Comparison of ENCODE assay signal across 7 mouse cellular contexts in the genomic region with DNA sequence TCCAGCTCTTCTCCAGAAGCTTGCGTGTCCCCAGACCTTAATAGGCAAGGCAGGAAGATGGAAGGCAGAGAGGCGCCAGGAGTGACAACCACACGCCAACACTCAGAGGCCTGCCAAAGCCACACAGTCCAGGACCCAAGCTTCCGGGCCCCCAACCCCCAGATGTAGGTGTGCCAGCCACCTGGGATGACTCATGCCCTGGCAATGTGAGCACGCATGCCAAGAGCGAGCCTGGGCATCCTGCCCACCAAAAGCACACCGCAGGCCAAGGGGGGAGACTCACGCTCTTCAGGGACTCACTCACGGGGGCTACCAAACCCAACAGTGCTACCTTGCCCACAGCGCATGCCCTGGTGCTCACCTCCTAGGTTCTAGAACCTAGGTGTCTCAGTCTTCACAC. TPM values are rescaled to one million over a fixed set of nuclear protein-coding genes. Genes with fewer than 3 reads are reported as not detected.
DNase-seq lines count a peak whose midpoint lies in the region; ATAC-seq lines count a peak whose summit lies in the region.

No protein-coding gene starts in this region.

- peaks cover 25% of the 10 kb centered on the region for H3K4me1 ChIP-seq in forebrain, embryonic 12.5 days
- peaks cover 29% of the 10 kb centered on the region for H3K4me1 ChIP-seq in hindbrain, embryonic 15.5 days (replicated peaks)
- H3K4me1 ChIP-seq in limb, embryonic 12.5 days (replicated peaks), result peaks cover 19% of the 10 kb centered on the region
- peaks cover 17% of the 10 kb centered on the region for H3K4me1 ChIP-seq in midbrain, embryonic 16.5 days (ENCODE audit: control insufficient read depth, insufficient read depth, low read length)

- no peaks in the 10 kb centered on the region for H3K9me3 ChIP-seq in forebrain, embryonic 12.5 days
- H3K9me3 ChIP-seq in hindbrain, embryonic 15.5 days, result no peaks in the 10 kb centered on the region
- no peaks in the 10 kb centered on the region for H3K9me3 ChIP-seq in limb, embryonic 12.5 days
- H3K9me3 ChIP-seq in midbrain, embryonic 16.5 days (replicated peaks; ENCODE audit: control insufficient read depth, low read length, poor library complexity, severe bottlenecking), result no peaks in the 10 kb centered on the region

- H3K27ac ChIP-seq in forebrain, embryonic 12.5 days, result no peak overlapping the region
- no peak overlapping the region for H3K27ac ChIP-seq in hindbrain, embryonic 15.5 days (replicated peaks)
- no peak overlapping the region for H3K27ac ChIP-seq in limb, embryonic 12.5 days
- H3K27ac ChIP-seq in midbrain, embryonic 16.5 days (ENCODE audit: low read length), result no peak overlapping the region

- H3K4me3 ChIP-seq in forebrain, embryonic 12.5 days (replicated peaks), result peak overlapping the region; percentile 40; the same call in 1 of the 2 replicates
- H3K4me3 ChIP-seq in hindbrain, embryonic 15.5 days, result peak overlapping the region; percentile 39
- peak overlapping the region; percentile 49 for H3K4me3 ChIP-seq in limb, embryonic 12.5 days (replicated peaks)
- H3K4me3 ChIP-seq in midbrain, embryonic 16.5 days (ENCODE audit: low read depth, low read length), result peak overlapping the region; percentile 42

- 53% methylated on average over 10 of the region's 10 CpGs for WGBS in forebrain, embryonic 12.5 days
- WGBS in hindbrain, embryonic 15.5 days, result 52% methylated on average over 10 of the region's 10 CpGs
- 53% methylated on average over 10 of the region's 10 CpGs for WGBS in limb, embryonic 12.5 days
- WGBS in midbrain, embryonic 16.5 days, result 58% methylated on average over 10 of the region's 10 CpGs

- H3K4me2 ChIP-seq in forebrain, embryonic 12.5 days, result peak overlapping the region; percentile 61
- peak overlapping the region; percentile 66 for H3K4me2 ChIP-seq in hindbrain, embryonic 15.5 days
- H3K4me2 ChIP-seq in limb, embryonic 12.5 days, result peak overlapping the region; percentile 86
- H3K4me2 ChIP-seq in midbrain, embryonic 16.5 days (ENCODE audit: low read length), result peak overlapping the region; percentile 70

- H3K36me3 ChIP-seq in forebrain, embryonic 12.5 days (replicated peaks), result no peaks in the 10 kb centered on the region
- H3K36me3 ChIP-seq in hindbrain, embryonic 15.5 days, result no peaks in the 10 kb centered on the region
- no peaks in the 10 kb centered on the region for H3K36me3 ChIP-seq in limb, embryonic 12.5 days
- no peaks in the 10 kb centered on the region for H3K36me3 ChIP-seq in midbrain, embryonic 16.5 days (ENCODE audit: control insufficient read depth, insufficient read depth, low read length)

- peak; percentile 79 for ATAC-seq in CD4-positive, CD25-positive, alpha-beta regulatory T cell, adult 4 months
- no peak for ATAC-seq in forebrain, embryonic 12.5 days (ENCODE audit: low FRiP score)
- no peak for ATAC-seq in hindbrain, embryonic 15.5 days (ENCODE audit: low FRiP score, low read depth)
- no peak for ATAC-seq in limb, embryonic 12.5 days (ENCODE audit: insufficient number of reproducible peaks, insufficient read depth, low FRiP score, low TSS enrichment, low read depth)
- ATAC-seq in midbrain, embryonic 16.5 days, result no peak; the same call in 1 of the 2 replicates

- H3K27me3 ChIP-seq in forebrain, embryonic 12.5 days, result peaks cover 75% of the 10 kb centered on the region
- H3K27me3 ChIP-seq in hindbrain, embryonic 15.5 days, result peaks cover 33% of the 10 kb centered on the region
- peaks cover 77% of the 10 kb centered on the region for H3K27me3 ChIP-seq in limb, embryonic 12.5 days
- H3K27me3 ChIP-seq in midbrain, embryonic 16.5 days (ENCODE audit: control insufficient read depth, insufficient read depth, low read depth, low read length), result peaks cover 23% of the 10 kb centered on the region

- DNase-seq in T-cell, adult 2 months (ENCODE audit: low spot score), result peak; percentile 73
- peak; percentile 36 for DNase-seq in thymus, postnatal 4 days

- H3K9ac ChIP-seq in forebrain, embryonic 12.5 days, result no peak overlapping the region
- no peak overlapping the region for H3K9ac ChIP-seq in hindbrain, embryonic 15.5 days
- no peak overlapping the region for H3K9ac ChIP-seq in limb, embryonic 12.5 days (replicated peaks)
- no peak overlapping the region; the same call in 1 of the 2 replicates for H3K9ac ChIP-seq in midbrain, embryonic 16.5 days (ENCODE audit: low read depth, low read length)

RNA-seq across cellular contexts. Expression of a gene that starts 0.3 kb away (rescaled TPM):
- not detected for polyA plus RNA-seq in CD4-positive, CD25-positive, alpha-beta regulatory T cell, adult 4 months (2017; shearing (Covaris generic))
- 0.47 TPM in 1 of 2 replicates, not detected in the other for polyA plus RNA-seq in forebrain, embryonic 12.5 days (2016; fragmentation: Nextera tagmentation; extraction: Ambion mirVana)
- polyA plus RNA-seq in hindbrain, embryonic 15.5 days (2015; fragmentation: Nextera tagmentation; extraction: Ambion mirVana), result 1.5 and 1.7 TPM in 2 replicates
- 0.73 and 1.3 TPM in 2 replicates for polyA plus RNA-seq in limb, embryonic 12.5 days (2016; fragmentation: Nextera tagmentation; extraction: Ambion mirVana)
- polyA plus RNA-seq in midbrain, embryonic 16.5 days (2015; fragmentation: Nextera tagmentation; extraction: Ambion mirVana), result 1.7 and 2.0 TPM in 2 replicates

RNA-seq across cellular contexts. Expression of a gene that starts 9.2 kb away (rescaled TPM):
- 100 to 1,000 TPM; 196 to 201 TPM for polyA plus RNA-seq in CD4-positive, CD25-positive, alpha-beta regulatory T cell, adult 4 months (2017; shearing (Covaris generic))
- 136 and 146 TPM in 2 replicates for polyA plus RNA-seq in forebrain, embryonic 12.5 days (2016; fragmentation: Nextera tagmentation; extraction: Ambion mirVana)
- polyA plus RNA-seq in hindbrain, embryonic 15.5 days (2015; fragmentation: Nextera tagmentation; extraction: Ambion mirVana), result 154 and 168 TPM in 2 replicates
- polyA plus RNA-seq in limb, embryonic 12.5 days (2016; fragmentation: Nextera tagmentation; extraction: Ambion mirVana), result 109 and 116 TPM in 2 replicates
- polyA plus RNA-seq in midbrain, embryonic 16.5 days (2015; fragmentation: Nextera tagmentation; extraction: Ambion mirVana), result 158 and 166 TPM in 2 replicates

RNA-seq across cellular contexts. Expression of a gene that starts 16.0 kb away (rescaled TPM):
- polyA plus RNA-seq in CD4-positive, CD25-positive, alpha-beta regulatory T cell, adult 4 months (2017; shearing (Covaris generic)), result 10 to 100 TPM; 67.9 to 82.1 TPM
- polyA plus RNA-seq in forebrain, embryonic 12.5 days (2016; fragmentation: Nextera tagmentation; extraction: Ambion mirVana), result 79.5 and 86.7 TPM in 2 replicates
- polyA plus RNA-seq in hindbrain, embryonic 15.5 days (2015; fragmentation: Nextera tagmentation; extraction: Ambion mirVana), result 55.2 and 55.6 TPM in 2 replicates
- polyA plus RNA-seq in limb, embryonic 12.5 days (2016; fragmentation: Nextera tagmentation; extraction: Ambion mirVana), result 114 and 115 TPM in 2 replicates
- 47.3 and 52.3 TPM in 2 replicates for polyA plus RNA-seq in midbrain, embryonic 16.5 days (2015; fragmentation: Nextera tagmentation; extraction: Ambion mirVana)

RNA-seq across cellular contexts. Expression of a gene that starts 16.0 kb away (rescaled TPM):
- polyA plus RNA-seq in CD4-positive, CD25-positive, alpha-beta regulatory T cell, adult 4 months (2017; shearing (Covaris generic)), result 1 to 10 TPM; 5.5 to 8.2 TPM
- polyA plus RNA-seq in forebrain, embryonic 12.5 days (2016; fragmentation: Nextera tagmentation; extraction: Ambion mirVana), result 7.1 and 7.7 TPM in 2 replicates
- polyA plus RNA-seq in hindbrain, embryonic 15.5 days (2015; fragmentation: Nextera tagmentation; extraction: Ambion mirVana), result 5.4 and 5.8 TPM in 2 replicates
- polyA plus RNA-seq in limb, embryonic 12.5 days (2016; fragmentation: Nextera tagmentation; extraction: Ambion mirVana), result 7.0 and 7.4 TPM in 2 replicates
- 4.7 and 6.5 TPM in 2 replicates for polyA plus RNA-seq in midbrain, embryonic 16.5 days (2015; fragmentation: Nextera tagmentation; extraction: Ambion mirVana)

RNA-seq across cellular contexts. Expression of a gene that starts 38.6 kb away (rescaled TPM):
- polyA plus RNA-seq in CD4-positive, CD25-positive, alpha-beta regulatory T cell, adult 4 months (2017; shearing (Covaris generic)), result not detected
- not detected in 2 replicates for polyA plus RNA-seq in forebrain, embryonic 12.5 days (2016; fragmentation: Nextera tagmentation; extraction: Ambion mirVana)
- 0.30 and 0.38 TPM in 2 replicates for polyA plus RNA-seq in hindbrain, embryonic 15.5 days (2015; fragmentation: Nextera tagmentation; extraction: Ambion mirVana)
- polyA plus RNA-seq in limb, embryonic 12.5 days (2016; fragmentation: Nextera tagmentation; extraction: Ambion mirVana), result not detected in 2 replicates
- 0.42 and 0.44 TPM in 2 replicates for polyA plus RNA-seq in midbrain, embryonic 16.5 days (2015; fragmentation: Nextera tagmentation; extraction: Ambion mirVana)
